20 mouse cellular contexts compared by ENCODE assay signal in genomic region chr19:15057801-15058200, GRCm38 (mm10).
"Had no signal": no experiment of that assay in that cellular context is flagged by ENCODE, and none has a peak within 500 bp of the region (broad histone marks: within the 10 kb centered on the region; RNA-seq: fewer than 3 reads in every experiment).

No protein-coding gene starts in this region.

- ATAC-seq: midbrain, embryonic 16.5 days had no signal

- DNase-seq: lung, adult 18-20 months; lung, embryonic 14.5 days; lung, postnatal 10 days; lung, postnatal 4 days; midbrain, embryonic 14.5 days; retina, postnatal 1 day; right cerebral cortex, adult 18-20 months; right cerebral cortex, postnatal 25 days; right cerebral cortex, postnatal 4 days; thymus, adult 2 months; thymus, postnatal 25 days; thymus, postnatal 4 days had no signal

- H3K36me3 ChIP-seq: midbrain, embryonic 10.5 days; midbrain, embryonic 12.5 days; neural tube, embryonic 13.5 days; neural tube, embryonic 15.5 days; stomach, embryonic 15.5 days had no signal

- H3K4me1 ChIP-seq: stomach, embryonic 15.5 days had no signal

- H3K27me3 ChIP-seq: neural tube, embryonic 13.5 days; neural tube, embryonic 15.5 days; stomach, embryonic 15.5 days had no signal

- H3K4me3 ChIP-seq: midbrain, embryonic 10.5 days; midbrain, embryonic 12.5 days; myocyte; neural tube, embryonic 13.5 days; neural tube, embryonic 15.5 days; stomach, embryonic 15.5 days had no signal

- H3K9ac ChIP-seq: lung, embryonic 14.5 days; midbrain, embryonic 12.5 days; neural tube, embryonic 13.5 days; neural tube, embryonic 15.5 days; stomach, embryonic 15.5 days had no signal

- H3K9me3 ChIP-seq: midbrain, embryonic 12.5 days; neural tube, embryonic 15.5 days; stomach, embryonic 15.5 days had no signal

- H3K4me2 ChIP-seq: lung, embryonic 14.5 days; midbrain, embryonic 12.5 days; neural tube, embryonic 13.5 days; neural tube, embryonic 15.5 days; stomach, embryonic 15.5 days had no signal

- H3K27ac ChIP-seq: midbrain, embryonic 10.5 days; midbrain, embryonic 12.5 days; neural tube, embryonic 13.5 days; neural tube, embryonic 15.5 days; stomach, embryonic 15.5 days; stomach, postnatal 0 days had no signal
